Mouse (Mus musculus) kidney, embryonic 14.5 days (tissue): ENCODE results near the gene Zfp879. TPM values are rescaled to one million over a fixed set of nuclear protein-coding genes. Genes with fewer than 3 reads are reported as not detected.

Experiments used
- ATAC-seq: fragments of 200-750 bp; cut with Nextera tagmentation; 2 replicates; pipeline ENCODE4 v1.8.0; 2017; ENCODE audit warnings: moderate number of reproducible peaks, mild to moderate bottlenecking, moderate TSS enrichment, moderate library complexity; ENCODE audit not compliant: low FRiP score, low TSS enrichment
- H3K27ac ChIP-seq: fragments of 300-500 bp; sonication (generic); 2 replicates; pipeline ENCODE4 v1.5.1; 2014; ENCODE audit warnings: low read depth, mild to moderate bottlenecking, low read length, moderate library complexity, mixed read lengths
- H3K27me3 ChIP-seq: fragments of 300-500 bp; sonication (generic); 2 replicates; pipeline ENCODE4 v1.6.1; 2014; ENCODE audit warnings: mild to moderate bottlenecking, low read length; ENCODE audit not compliant: control insufficient read depth, insufficient read depth
- H3K36me3 ChIP-seq: fragments of 300-500 bp; sonication (generic); 2 replicates; pipeline ENCODE4 v1.6.1; 2014; ENCODE audit warnings: low read length, mixed read lengths; ENCODE audit not compliant: control insufficient read depth, insufficient read depth
- H3K4me1 ChIP-seq: fragments of 300-500 bp; sonication (generic); 2 replicates; pipeline ENCODE4 v1.6.1; 2014; ENCODE audit warnings: low read length, mixed read lengths; ENCODE audit not compliant: control insufficient read depth, insufficient read depth
- H3K4me2 ChIP-seq: fragments of 300-500 bp; sonication (generic); replicated peaks from 2 replicates; pipeline ENCODE4 v1.6.1; 2014; ENCODE audit warnings: low read depth, mild to moderate bottlenecking, low read length
- H3K4me3 ChIP-seq: fragments of 300-500 bp; sonication (generic); 2 replicates; pipeline ENCODE4 v1.5.1; 2014; ENCODE audit warnings: mild to moderate bottlenecking, low read length
- H3K9ac ChIP-seq: fragments of 300-500 bp; sonication (generic); 2 replicates; pipeline ENCODE4 v1.6.1; 2014; ENCODE audit warnings: low read depth, mild to moderate bottlenecking, low read length, moderate library complexity
- H3K9me3 ChIP-seq: fragments of 300-500 bp; sonication (generic); 2 replicates; pipeline ENCODE4 v1.6.1; 2016; ENCODE audit warnings: low read length; ENCODE audit not compliant: control insufficient read depth
- WGBS: fragments of 180-500 bp; shearing (Covaris S2); extraction: QIAGEN DNeasy Blood & Tissue Kit; methylation state at CpG from one replicate; pipeline ENCODE4 v1.1.7; 2014; 5-methylcytosine and 5-hydroxymethylcytosine counted together
- polyA plus RNA-seq: library from polyadenylated mRNA; unstranded; fragments of >200 nt; fragmentation: Nextera tagmentation; extraction: Ambion mirVana; gene quantifications from 2 replicates; pipeline ENCODE4 v1.2.1, GENCODE M21; 2014

The Zfp879 gene
- polyA plus RNA-seq, 1 experiment from 2014 or later = 0.76 TPM

DNA sequence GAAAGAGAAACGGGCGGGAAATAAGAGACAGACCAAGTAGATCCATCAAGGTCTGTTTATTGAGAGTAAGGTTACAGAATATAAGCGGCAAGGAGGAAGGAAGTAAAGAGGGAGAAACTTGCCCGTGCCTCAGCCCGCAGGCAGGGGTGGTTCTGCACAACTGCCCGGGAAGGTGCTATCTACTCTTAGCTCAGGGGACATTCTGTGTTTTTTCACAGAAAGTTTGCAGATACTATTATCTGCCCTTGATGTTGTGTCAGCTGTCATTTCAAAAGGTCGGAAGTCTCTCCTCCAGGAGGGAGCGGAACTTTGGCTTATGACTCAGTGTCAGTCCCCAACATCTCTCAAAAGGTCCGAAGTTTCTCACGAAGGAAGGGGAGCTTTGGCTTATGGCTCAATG lies 8.0 kb upstream of the Zfp879 start:
- no peak overlapping the region for H3K4me3 ChIP-seq
- H3K9me3 ChIP-seq = no peaks in the 10 kb centered on the region
- no peak overlapping the region for H3K9ac ChIP-seq
- 2% methylated on average over 10 of the region's 10 CpGs for WGBS
- peaks cover 12% of the 10 kb centered on the region for H3K4me1 ChIP-seq
- no peak overlapping the region for H3K27ac ChIP-seq
- H3K36me3 ChIP-seq = no peaks in the 10 kb centered on the region
- no peak for ATAC-seq
- no peak overlapping the region for H3K4me2 ChIP-seq
- H3K27me3 ChIP-seq = peaks cover 45% of the 10 kb centered on the region

DNA sequence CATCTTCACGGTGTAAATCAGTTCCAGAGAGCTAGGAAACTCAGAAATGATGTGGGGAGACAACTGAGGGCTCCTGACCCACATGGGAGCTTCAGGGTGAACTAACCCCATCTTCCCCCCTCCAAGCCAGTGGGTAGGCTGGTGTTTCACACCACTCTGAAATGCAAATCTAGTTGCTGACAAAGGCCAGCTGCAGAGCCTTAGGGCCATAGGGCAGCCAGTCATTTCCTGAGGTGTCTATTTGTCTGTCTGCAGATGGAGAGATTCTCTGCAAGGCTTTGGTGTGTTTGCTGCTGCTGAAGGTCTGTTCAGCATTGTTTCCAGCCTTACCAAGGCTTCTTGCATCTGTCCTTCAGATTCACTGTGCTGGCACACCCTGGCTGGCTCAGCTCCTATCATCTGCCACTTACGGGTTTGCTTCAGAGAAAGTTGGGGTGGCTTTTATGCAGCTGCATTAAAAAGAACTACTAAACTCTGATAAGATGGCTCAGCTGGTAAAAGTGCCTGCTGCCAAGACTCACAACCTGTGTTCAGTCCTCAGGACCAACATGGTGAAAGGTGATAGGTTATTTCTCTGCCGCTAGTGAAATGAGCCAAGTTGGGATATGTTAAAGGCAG lies 7.3 kb upstream of the Zfp879 start:
- Histone ChIP-seq H3K4me3 (no peak overlapping the region), H3K4me1 (peaks cover 12% of the 10 kb centered on the region), H3K9me3 (no peaks in the 10 kb centered on the region), H3K27me3 (peaks cover 45% of the 10 kb centered on the region), H3K4me2 (no peak overlapping the region), H3K9ac (no peak overlapping the region), H3K27ac (no peak overlapping the region), H3K36me3 (no peaks in the 10 kb centered on the region)
- WGBS = 29% methylated on average over 3 of the region's 3 CpGs
- ATAC-seq = no peak

DNA sequence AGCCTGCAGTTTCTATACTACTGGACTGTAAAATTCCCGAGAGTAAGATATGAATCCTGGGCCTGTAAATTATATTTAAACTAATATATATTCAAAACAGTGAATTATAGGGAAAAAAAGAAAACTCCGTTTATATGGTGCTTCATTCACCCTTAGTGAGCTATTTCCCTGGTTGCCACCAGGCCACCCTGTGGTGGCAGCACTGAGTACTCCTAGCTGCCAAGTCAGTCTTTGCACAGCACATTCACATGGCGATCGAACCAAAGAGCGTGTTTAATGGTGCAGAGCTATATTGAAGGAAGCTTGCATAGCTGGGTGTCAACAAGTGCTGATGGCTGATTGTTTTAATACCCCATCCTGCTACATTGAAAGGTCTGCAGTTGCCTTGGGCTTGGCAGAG lies 5.7 kb upstream of the Zfp879 start:
- H3K4me3 ChIP-seq = no peak overlapping the region
- no peaks in the 10 kb centered on the region for H3K36me3 ChIP-seq
- no peaks in the 10 kb centered on the region for H3K9me3 ChIP-seq
- H3K27ac ChIP-seq = no peak overlapping the region
- no peak for ATAC-seq
- no peak overlapping the region for H3K4me2 ChIP-seq
- H3K4me1 ChIP-seq = peaks cover 12% of the 10 kb centered on the region
- H3K9ac ChIP-seq = no peak overlapping the region
- WGBS = 74% methylated on average over 5 of the region's 5 CpGs
- peaks cover 40% of the 10 kb centered on the region for H3K27me3 ChIP-seq

DNA sequence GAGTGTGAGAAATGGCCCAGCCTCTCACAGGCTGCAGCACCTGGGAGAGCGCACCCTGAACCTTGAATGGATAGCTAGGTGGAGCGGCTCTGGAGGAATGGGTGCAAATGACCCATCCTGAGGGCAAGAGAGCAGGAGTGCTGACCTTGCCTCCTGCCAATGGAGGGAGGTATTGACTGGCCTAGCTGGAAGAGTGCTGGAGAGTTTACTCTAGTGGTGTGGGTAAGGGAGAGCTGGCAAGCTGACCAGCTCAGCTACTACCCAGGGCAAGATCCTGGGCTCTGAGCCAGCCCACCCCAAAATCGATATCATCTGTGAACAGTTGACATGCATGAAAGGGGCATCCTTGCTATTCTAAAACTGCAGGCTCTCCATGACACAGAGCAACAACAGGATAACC lies 4.6 kb upstream of the Zfp879 start:
- Histone ChIP-seq H3K4me3 (no peak overlapping the region), H3K27ac (no peak overlapping the region), H3K36me3 (no peaks in the 10 kb centered on the region), H3K27me3 (peaks cover 29% of the 10 kb centered on the region), H3K9ac (no peak overlapping the region), H3K4me2 (no peak overlapping the region), H3K9me3 (no peaks in the 10 kb centered on the region), H3K4me1 (peaks cover 5% of the 10 kb centered on the region)
- WGBS = 88% methylated on average over 3 of the region's 3 CpGs
- no peak for ATAC-seq

DNA sequence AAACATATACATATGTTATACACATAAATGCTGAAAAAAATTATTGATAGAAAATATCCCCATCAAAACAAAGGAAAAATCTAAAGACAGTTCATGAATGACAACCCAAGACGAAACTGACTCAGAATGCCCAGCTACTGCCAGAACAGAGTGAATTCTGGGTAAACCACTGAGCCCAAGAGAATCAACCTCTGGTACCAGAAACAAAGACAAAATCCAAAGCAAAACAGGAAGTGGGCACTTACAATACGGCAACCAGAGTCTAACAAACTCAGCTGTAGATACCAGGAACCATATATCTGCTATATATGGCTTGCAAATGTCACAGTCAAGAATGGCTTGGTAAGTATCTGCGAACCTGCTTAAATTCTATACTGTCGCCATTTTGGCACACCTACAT lies 5.6 kb downstream of the Zfp879 start:
- WGBS = 92% methylated on average over 4 of the region's 4 CpGs
- Histone ChIP-seq H3K9ac (no peak overlapping the region), H3K9me3 (peaks cover 12% of the 10 kb centered on the region; the same call in 1 of the 2 replicates), H3K27me3 (no peaks in the 10 kb centered on the region), H3K4me1 (no peaks in the 10 kb centered on the region), H3K4me3 (no peak overlapping the region), H3K4me2 (no peak overlapping the region), H3K36me3 (peaks cover 5% of the 10 kb centered on the region; the same call in 1 of the 2 replicates), H3K27ac (no peak overlapping the region)
- ATAC-seq = no peak

DNA sequence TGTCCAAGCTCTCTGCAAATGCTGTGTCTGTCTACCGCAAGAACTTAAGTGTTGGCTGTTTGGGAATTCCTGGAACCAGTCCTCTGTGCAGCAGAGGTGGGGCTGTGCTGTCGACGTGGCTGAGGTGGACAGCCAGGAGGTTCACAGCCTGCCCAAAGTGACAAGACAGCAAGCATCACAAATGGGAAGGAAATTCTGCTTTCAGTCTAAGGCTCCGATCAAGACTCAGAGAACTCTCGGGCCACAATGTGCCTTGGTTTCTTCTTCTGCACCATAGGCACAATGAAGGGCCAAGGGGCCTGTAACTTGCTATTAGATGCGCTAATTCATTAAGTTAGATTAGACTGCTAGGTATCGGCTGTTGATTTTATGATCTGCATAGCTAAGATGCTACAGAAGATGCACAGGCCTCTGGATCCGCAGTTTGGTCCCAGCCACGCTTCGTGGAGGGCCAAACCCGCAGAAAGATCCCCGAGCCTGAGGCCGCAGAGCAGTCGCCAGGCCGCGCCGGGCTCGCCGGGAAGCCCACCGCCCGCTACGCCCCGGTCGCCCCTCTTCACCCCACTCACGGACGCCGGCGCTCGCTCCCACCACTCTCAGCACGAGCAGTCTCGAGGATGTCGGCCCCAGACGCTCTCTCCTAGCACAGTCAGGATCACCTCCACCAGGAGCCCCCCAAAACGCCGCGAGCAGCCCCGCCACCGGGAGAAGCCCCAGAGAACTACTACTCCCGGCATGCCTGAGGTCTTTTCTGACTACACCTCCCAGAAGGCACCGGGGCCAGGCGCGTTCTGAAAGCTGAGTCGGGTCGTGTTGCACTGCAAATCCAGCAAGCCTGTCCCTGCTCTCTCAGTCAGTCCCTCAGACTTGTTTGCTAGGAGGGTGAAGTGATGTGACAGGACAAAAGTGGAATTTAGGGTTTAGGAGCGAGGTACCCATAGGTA lies 14.1 kb downstream of the Zfp879 start, which contains the start of gene Zfp354c:
Gene Zfp354c (minus strand): TSS at position 715 of the 944 bp plus-strand sequence.
- peak within 1 kb of the TSS; percentile 48 for H3K4me2 ChIP-seq
- no peak within 1 kb of the TSS for H3K27ac ChIP-seq
- peak; percentile 98 for ATAC-seq
- H3K27me3 ChIP-seq = no peaks in the 10 kb centered on the region
- WGBS = 1% methylated on average over 38 of the region's 45 CpGs
- peaks cover under 1% of the 10 kb centered on the region; the same call in 1 of the 2 replicates for H3K9me3 ChIP-seq
- peak within 1 kb of the TSS; percentile 85 for H3K9ac ChIP-seq
- H3K4me3 ChIP-seq = peak within 1 kb of the TSS; percentile 89
- peaks cover 32% of the 10 kb centered on the region for H3K36me3 ChIP-seq
- H3K4me1 ChIP-seq = 0 out of 2 replicates have a peak, but pooled peaks cover 5% of the 10 kb centered on the region

DNA sequence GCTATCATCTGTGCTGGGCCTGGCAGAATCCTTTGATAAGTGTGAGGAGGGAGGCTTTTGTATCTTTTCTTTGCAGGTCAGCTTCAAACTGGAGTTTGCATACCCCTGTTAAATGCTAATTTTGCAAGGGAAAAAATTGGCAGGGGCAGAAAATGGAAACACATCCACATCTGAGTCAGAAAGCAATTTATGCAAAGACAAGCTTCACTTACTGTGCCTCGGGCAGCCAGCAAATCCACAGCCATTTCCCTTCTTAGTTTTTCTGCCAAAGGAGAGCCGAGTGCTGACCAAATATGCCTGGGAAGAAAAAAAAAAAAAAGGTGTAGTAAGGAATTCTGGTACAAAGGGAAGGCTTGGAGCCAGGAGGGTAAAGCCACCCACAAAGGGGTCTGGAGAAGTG lies 15.1 kb downstream of the Zfp879 start:
- 60% methylated on average over 2 of the region's 2 CpGs for WGBS
- H3K4me3 ChIP-seq = peak overlapping the region; percentile 89
- no peaks in the 10 kb centered on the region for H3K9me3 ChIP-seq
- peaks cover 40% of the 10 kb centered on the region for H3K36me3 ChIP-seq
- peak overlapping the region; percentile 48 for H3K4me2 ChIP-seq
- no peak overlapping the region for H3K27ac ChIP-seq
- peak overlapping the region; percentile 85; the same call in 1 of the 2 replicates for H3K9ac ChIP-seq
- H3K4me1 ChIP-seq = 0 out of 2 replicates have a peak, but pooled peaks cover 5% of the 10 kb centered on the region
- no peaks in the 10 kb centered on the region for H3K27me3 ChIP-seq
- ATAC-seq = no peak

DNA sequence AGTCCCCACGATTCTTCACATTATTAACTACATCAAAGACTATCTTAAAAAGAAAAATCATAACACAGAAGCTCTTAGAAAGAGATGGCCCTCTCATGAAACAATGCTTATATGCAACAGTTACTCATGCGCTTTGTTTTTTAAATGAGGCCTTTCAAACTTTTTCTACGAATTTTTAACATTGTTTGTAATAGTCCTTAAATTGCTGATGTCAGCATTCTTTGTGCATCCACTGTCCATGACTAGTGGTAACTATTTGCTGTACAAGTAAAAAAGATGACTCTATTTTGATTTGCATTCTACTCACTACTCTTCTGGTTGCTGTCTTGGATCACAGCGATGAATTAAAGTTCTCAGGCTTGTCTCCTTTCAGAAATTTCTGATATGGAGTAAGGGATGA lies 27.1 kb downstream of the Zfp879 start:
- H3K4me2 ChIP-seq = no peak overlapping the region
- no peak overlapping the region for H3K27ac ChIP-seq
- H3K4me3 ChIP-seq = no peak overlapping the region
- 100% methylated on average over 4 of the region's 4 CpGs for WGBS
- H3K27me3 ChIP-seq = no peaks in the 10 kb centered on the region
- H3K9ac ChIP-seq = no peak overlapping the region
- no peak for ATAC-seq
- peaks cover 56% of the 10 kb centered on the region for H3K9me3 ChIP-seq
- peaks cover 84% of the 10 kb centered on the region for H3K36me3 ChIP-seq
- H3K4me1 ChIP-seq = no peaks in the 10 kb centered on the region

DNA sequence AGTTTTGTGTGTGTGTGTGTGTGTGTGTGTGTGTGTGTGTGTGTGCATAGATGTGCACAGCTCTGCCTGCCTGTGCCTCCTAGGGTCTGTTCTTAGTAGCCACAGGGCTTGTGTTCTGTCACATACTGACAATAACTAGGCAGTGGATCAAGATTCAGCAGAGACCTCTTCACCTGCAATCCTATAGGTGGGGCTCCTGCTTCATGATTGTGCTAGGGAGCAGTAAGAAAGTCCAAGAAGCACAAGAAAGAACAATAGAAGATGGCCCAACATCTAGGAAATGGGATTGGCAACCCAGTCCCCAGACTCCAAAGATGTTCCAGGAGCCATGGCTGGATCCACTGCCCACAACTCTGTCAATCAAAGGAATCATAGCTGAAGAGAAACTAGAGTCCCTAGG lies 42.5 kb downstream of the Zfp879 start:
- H3K4me1 ChIP-seq = no peaks in the 10 kb centered on the region
- H3K4me3 ChIP-seq = no peak overlapping the region
- H3K27ac ChIP-seq = no peak overlapping the region
- no peak overlapping the region for H3K4me2 ChIP-seq
- no peaks in the 10 kb centered on the region for H3K27me3 ChIP-seq
- H3K36me3 ChIP-seq = no peaks in the 10 kb centered on the region
- H3K9ac ChIP-seq = no peak overlapping the region
- no peaks in the 10 kb centered on the region for H3K9me3 ChIP-seq
- no peak for ATAC-seq
